Mouse (Mus musculus): Measurements from ENCODE around the gene Art4.

Gene Art4

GRCm38 (mm10) chr6:136857873-136858260 lies 334 bp upstream of the Art4 start:
- Histone ChIP-seq H3K9me3 (ENCODE audit: low read length) (no peaks in the 10 kb centered on the region), H3K4me1 (replicated peaks; ENCODE audit: low read depth, low read length) (peaks cover 14% of the 10 kb centered on the region), H3K4me3 (replicated peaks; ENCODE audit: low read length) (0 out of 2 replicates have a peak overlapping the region, but pooled peaks have one; percentile 52), H3K36me3 (ENCODE audit: insufficient read depth, low read length) (no peaks in the 10 kb centered on the region), H3K27me3 (ENCODE audit: insufficient read depth, low read length) (peaks cover 14% of the 10 kb centered on the region; the same call in 1 of the 2 replicates)
- TF ChIP-seq CTCF (conservative IDR thresholded peaks at IDR 0.05; ENCODE audit: low read length) (no peak), NANOG (IDR thresholded peaks at IDR 0.05; ENCODE audit: borderline replicate concordance, low read length) (no peak), POU5F1 (IDR thresholded peaks at IDR 0.05; ENCODE audit: borderline replicate concordance, low read length) (no peak)

GRCm38 (mm10) chr6:136856071-136856636 lies 1.4 kb downstream of the Art4 start:
- no peaks in the 10 kb centered on the region for H3K36me3 ChIP-seq (ENCODE audit: insufficient read depth, low read length)
- peaks cover 20% of the 10 kb centered on the region for H3K4me1 ChIP-seq (replicated peaks; ENCODE audit: low read depth, low read length)
- peaks cover 14% of the 10 kb centered on the region; the same call in 1 of the 2 replicates for H3K27me3 ChIP-seq (ENCODE audit: insufficient read depth, low read length)
- TF ChIP-seq POU5F1 (IDR thresholded peaks at IDR 0.05; ENCODE audit: borderline replicate concordance, low read length) (no peak), CTCF (conservative IDR thresholded peaks at IDR 0.05; ENCODE audit: low read length) (no peak), NANOG (IDR thresholded peaks at IDR 0.05; ENCODE audit: borderline replicate concordance, low read length) (no peak)
- no peak overlapping the region for H3K4me3 ChIP-seq (replicated peaks; ENCODE audit: low read length)
- no peaks in the 10 kb centered on the region for H3K9me3 ChIP-seq (ENCODE audit: low read length)

- Histone ChIP-seq H3K36me3 (ENCODE audit: insufficient read depth, low read length) (no peaks in the 10 kb centered on the region), H3K27me3 (ENCODE audit: insufficient read depth, low read length) (peaks cover 12% of the 10 kb centered on the region; the same call in 1 of the 2 replicates), H3K9me3 (ENCODE audit: low read length) (no peaks in the 10 kb centered on the region), H3K4me1 (replicated peaks; ENCODE audit: low read depth, low read length) (peaks cover 20% of the 10 kb centered on the region), H3K4me3 (replicated peaks; ENCODE audit: low read length) (no peak overlapping the region)
- TF ChIP-seq NANOG (IDR thresholded peaks at IDR 0.05; ENCODE audit: borderline replicate concordance, low read length) = no peak
- TF ChIP-seq CTCF (conservative IDR thresholded peaks at IDR 0.05; ENCODE audit: low read length) = no peak
- no peak for TF ChIP-seq POU5F1 (IDR thresholded peaks at IDR 0.05; ENCODE audit: borderline replicate concordance, low read length)
Observed at GRCm38 (mm10) chr6:136855183-136855582, 2.4 kb downstream of the Art4 start.

GRCm38 (mm10) chr6:136854361-136854781 lies 3.2 kb downstream of the Art4 start:
- Histone ChIP-seq H3K27me3 (ENCODE audit: insufficient read depth, low read length) (peaks cover 12% of the 10 kb centered on the region; the same call in 1 of the 2 replicates), H3K36me3 (ENCODE audit: insufficient read depth, low read length) (no peaks in the 10 kb centered on the region), H3K4me3 (replicated peaks; ENCODE audit: low read length) (no peak overlapping the region), H3K9me3 (ENCODE audit: low read length) (no peaks in the 10 kb centered on the region), H3K4me1 (replicated peaks; ENCODE audit: low read depth, low read length) (peaks cover 20% of the 10 kb centered on the region)
- no peak for TF ChIP-seq NANOG (IDR thresholded peaks at IDR 0.05; ENCODE audit: borderline replicate concordance, low read length)
- TF ChIP-seq POU5F1 (IDR thresholded peaks at IDR 0.05; ENCODE audit: borderline replicate concordance, low read length) = no peak
- no peak for TF ChIP-seq CTCF (conservative IDR thresholded peaks at IDR 0.05; ENCODE audit: low read length)

- no peaks in the 10 kb centered on the region for H3K9me3 ChIP-seq (ENCODE audit: low read length)
- H3K36me3 ChIP-seq (ENCODE audit: insufficient read depth, low read length) = no peaks in the 10 kb centered on the region
- H3K27me3 ChIP-seq (ENCODE audit: insufficient read depth, low read length) = peaks cover 11% of the 10 kb centered on the region; the same call in 1 of the 2 replicates
- no peak overlapping the region for H3K4me3 ChIP-seq (replicated peaks; ENCODE audit: low read length)
- peaks cover 20% of the 10 kb centered on the region for H3K4me1 ChIP-seq (replicated peaks; ENCODE audit: low read depth, low read length)
- TF ChIP-seq NANOG (IDR thresholded peaks at IDR 0.05; ENCODE audit: borderline replicate concordance, low read length) (no peak), CTCF (conservative IDR thresholded peaks at IDR 0.05; ENCODE audit: low read length) (no peak), POU5F1 (IDR thresholded peaks at IDR 0.05; ENCODE audit: borderline replicate concordance, low read length) (no peak)
Observed at GRCm38 (mm10) chr6:136852762-136853161, 4.8 kb downstream of the Art4 start.

- peaks cover 16% of the 10 kb centered on the region for H3K4me1 ChIP-seq (replicated peaks; ENCODE audit: low read depth, low read length)
- TF ChIP-seq CTCF (conservative IDR thresholded peaks at IDR 0.05; ENCODE audit: low read length) = no peak
- TF ChIP-seq POU5F1 (IDR thresholded peaks at IDR 0.05; ENCODE audit: borderline replicate concordance, low read length) = no peak
- TF ChIP-seq NANOG (IDR thresholded peaks at IDR 0.05; ENCODE audit: borderline replicate concordance, low read length) = no peak
- no peak overlapping the region for H3K4me3 ChIP-seq (replicated peaks; ENCODE audit: low read length)
- H3K36me3 ChIP-seq (ENCODE audit: insufficient read depth, low read length) = no peaks in the 10 kb centered on the region
- no peaks in the 10 kb centered on the region for H3K9me3 ChIP-seq (ENCODE audit: low read length)
- H3K27me3 ChIP-seq (ENCODE audit: insufficient read depth, low read length) = peaks cover 7% of the 10 kb centered on the region; the same call in 1 of the 2 replicates
Observed at GRCm38 (mm10) chr6:136852348-136852747, 5.2 kb downstream of the Art4 start.

- H3K4me3 ChIP-seq (replicated peaks; ENCODE audit: low read length) = no peak overlapping the region
- no peaks in the 10 kb centered on the region for H3K36me3 ChIP-seq (ENCODE audit: insufficient read depth, low read length)
- H3K27me3 ChIP-seq (ENCODE audit: insufficient read depth, low read length) = no peaks in the 10 kb centered on the region
- peaks cover 6% of the 10 kb centered on the region for H3K4me1 ChIP-seq (replicated peaks; ENCODE audit: low read depth, low read length)
- no peaks in the 10 kb centered on the region for H3K9me3 ChIP-seq (ENCODE audit: low read length)
- TF ChIP-seq CTCF (conservative IDR thresholded peaks at IDR 0.05; ENCODE audit: low read length) (no peak), POU5F1 (IDR thresholded peaks at IDR 0.05; ENCODE audit: borderline replicate concordance, low read length) (no peak), NANOG (IDR thresholded peaks at IDR 0.05; ENCODE audit: borderline replicate concordance, low read length) (no peak)
Observed at GRCm38 (mm10) chr6:136850267-136850666, 7.3 kb downstream of the Art4 start.

GRCm38 (mm10) chr6:136848971-136849370 lies 8.6 kb downstream of the Art4 start:
- TF ChIP-seq NANOG (IDR thresholded peaks at IDR 0.05; ENCODE audit: borderline replicate concordance, low read length) (no peak), POU5F1 (IDR thresholded peaks at IDR 0.05; ENCODE audit: borderline replicate concordance, low read length) (no peak), CTCF (conservative IDR thresholded peaks at IDR 0.05; ENCODE audit: low read length) (no peak)
- Histone ChIP-seq H3K27me3 (ENCODE audit: insufficient read depth, low read length) (no peaks in the 10 kb centered on the region), H3K4me1 (replicated peaks; ENCODE audit: low read depth, low read length) (peaks cover 6% of the 10 kb centered on the region), H3K4me3 (replicated peaks; ENCODE audit: low read length) (no peak overlapping the region), H3K9me3 (ENCODE audit: low read length) (no peaks in the 10 kb centered on the region), H3K36me3 (ENCODE audit: insufficient read depth, low read length) (no peaks in the 10 kb centered on the region)

- peaks cover 6% of the 10 kb centered on the region for H3K4me1 ChIP-seq (replicated peaks; ENCODE audit: low read depth, low read length)
- H3K4me3 ChIP-seq (replicated peaks; ENCODE audit: low read length) = no peak overlapping the region
- no peaks in the 10 kb centered on the region for H3K9me3 ChIP-seq (ENCODE audit: low read length)
- no peaks in the 10 kb centered on the region for H3K36me3 ChIP-seq (ENCODE audit: insufficient read depth, low read length)
- H3K27me3 ChIP-seq (ENCODE audit: insufficient read depth, low read length) = no peaks in the 10 kb centered on the region
- TF ChIP-seq CTCF (conservative IDR thresholded peaks at IDR 0.05; ENCODE audit: low read length) (no peak), NANOG (IDR thresholded peaks at IDR 0.05; ENCODE audit: borderline replicate concordance, low read length) (no peak)
Observed at GRCm38 (mm10) chr6:136848399-136848798, 9.1 kb downstream of the Art4 start.

Data from E14TG2a.4 (cell line).